Mouse (Mus musculus) lung, embryonic 14.5 days (tissue): ENCODE data around the gene Vmn2r89. TPM values are rescaled to one million over a fixed set of nuclear protein-coding genes. Genes with fewer than 3 reads are reported as not detected.

Experiments used
- ATAC-seq: fragments of 200-750 bp; cut with Nextera tagmentation; 2 replicates; pipeline ENCODE4 v1.8.0; 2017; ENCODE audit warnings: mild to moderate bottlenecking, moderate TSS enrichment, moderate library complexity; ENCODE audit not compliant: insufficient read depth
- DNase-seq: peaks from one replicate; pipeline ENCODE4 v3.0.0-alpha.2; 2015
- H3K27ac ChIP-seq: fragments of 300-500 bp; sonication (generic); 2 replicates; pipeline ENCODE4 v1.5.1; 2014; ENCODE audit warnings: low read depth, mild to moderate bottlenecking, moderate library complexity
- H3K27me3 ChIP-seq: fragments of 300-500 bp; sonication (generic); 2 replicates; pipeline ENCODE4 v1.6.1; 2014; ENCODE audit warnings: low read length, control low read depth; ENCODE audit not compliant: insufficient read depth
- H3K36me3 ChIP-seq: fragments of 300-500 bp; sonication (generic); 2 replicates; pipeline ENCODE4 v1.6.1; 2014; ENCODE audit warnings: control low read depth; ENCODE audit not compliant: insufficient read depth
- H3K4me1 ChIP-seq: fragments of 300-500 bp; sonication (generic); 2 replicates; pipeline ENCODE4 v1.6.1; 2014; ENCODE audit warnings: antibody characterized with exemption, control low read depth; ENCODE audit not compliant: insufficient read depth
- H3K4me2 ChIP-seq: fragments of 300-500 bp; sonication (generic); 2 replicates; pipeline ENCODE4 v1.6.1; 2014; ENCODE audit warnings: mild to moderate bottlenecking
- H3K4me3 ChIP-seq: fragments of 300-500 bp; sonication (generic); 2 replicates; pipeline ENCODE4 v1.5.1; 2014; ENCODE audit warnings: low read depth, low read length
- H3K9ac ChIP-seq: fragments of 300-500 bp; sonication (generic); 2 replicates; pipeline ENCODE4 v1.6.1; 2014
- H3K9me3 ChIP-seq: fragments of 300-500 bp; sonication (generic); 2 replicates; pipeline ENCODE4 v1.6.1; 2016; ENCODE audit warnings: low read depth, low read length, control low read depth
- CTCF ChIP-seq: IDR thresholded peaks from 2 replicates; pipeline ENCODE4 v1.5.1; 2016; ENCODE audit warnings: antibody characterized with exemption, low read depth
- WGBS: fragments of 180-500 bp; shearing (Covaris S2); extraction: QIAGEN DNeasy Blood & Tissue Kit; methylation state at CpG from one replicate; pipeline ENCODE4 v1.1.7; 2014; 5-methylcytosine and 5-hydroxymethylcytosine counted together
- polyA plus RNA-seq: library from polyadenylated mRNA; unstranded; fragments of >200 nt; fragmentation: Nextera tagmentation; extraction: Ambion mirVana; gene quantifications from 2 replicates; pipeline ENCODE4 v1.2.1, GENCODE M21; 2014

Vmn2r89 gene
- polyA plus RNA-seq, 1 experiment from 2014 or later: not detected

DNA sequence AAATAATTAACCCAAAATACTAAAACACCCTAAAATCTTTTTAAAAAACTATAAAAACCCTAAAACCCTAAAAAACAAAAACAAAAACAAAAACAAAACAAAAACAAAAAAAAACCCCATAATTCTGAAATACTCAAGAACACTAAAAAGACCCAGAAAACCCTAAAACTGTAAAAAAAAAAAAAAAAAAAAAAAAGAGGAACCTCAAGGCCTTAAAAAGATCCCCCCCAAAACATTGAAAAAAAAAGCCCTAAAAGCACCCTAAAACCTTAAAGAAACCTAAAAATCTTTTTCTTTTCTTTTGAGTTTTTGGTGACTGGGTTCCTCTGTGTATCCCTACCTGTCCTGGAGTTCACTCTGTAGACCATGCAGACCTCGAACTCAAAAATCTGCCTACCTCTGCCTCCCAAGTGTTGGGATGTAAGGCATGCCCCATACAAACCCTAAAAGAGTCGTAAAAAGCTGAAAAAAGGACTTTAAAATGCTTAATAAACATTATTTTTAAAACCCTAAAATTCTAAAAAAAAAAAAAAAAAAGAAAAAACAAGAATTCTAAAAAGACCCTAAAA, 48.1 kb downstream of the Vmn2r89 start:
- ATAC-seq (no peak), DNase-seq (no peak)
- Histone ChIP-seq H3K9ac (no peak overlapping the region), H3K4me2 (no peak overlapping the region), H3K27me3 (no peaks in the 10 kb centered on the region), H3K9me3 (no peaks in the 10 kb centered on the region), H3K4me1 (no peaks in the 10 kb centered on the region), H3K36me3 (no peaks in the 10 kb centered on the region), H3K4me3 (no peak overlapping the region), H3K27ac (no peak overlapping the region)
- TF ChIP-seq CTCF: no peak
- WGBS: 80% methylated on average over 2 of the region's 2 CpGs

GRCm38 (mm10) chr14:51500461-51500860, 48.8 kb downstream of the Vmn2r89 start:
- no peak overlapping the region for H3K4me2 ChIP-seq
- 85% methylated on average over 4 of the region's 4 CpGs for WGBS
- no peaks in the 10 kb centered on the region for H3K9me3 ChIP-seq
- no peak for ATAC-seq
- DNase-seq: no peak
- H3K36me3 ChIP-seq: no peaks in the 10 kb centered on the region
- no peak overlapping the region for H3K4me3 ChIP-seq
- H3K27ac ChIP-seq: no peak overlapping the region
- no peak overlapping the region for H3K9ac ChIP-seq
- H3K4me1 ChIP-seq: no peaks in the 10 kb centered on the region
- H3K27me3 ChIP-seq: no peaks in the 10 kb centered on the region
- no peak for TF ChIP-seq CTCF

DNA sequence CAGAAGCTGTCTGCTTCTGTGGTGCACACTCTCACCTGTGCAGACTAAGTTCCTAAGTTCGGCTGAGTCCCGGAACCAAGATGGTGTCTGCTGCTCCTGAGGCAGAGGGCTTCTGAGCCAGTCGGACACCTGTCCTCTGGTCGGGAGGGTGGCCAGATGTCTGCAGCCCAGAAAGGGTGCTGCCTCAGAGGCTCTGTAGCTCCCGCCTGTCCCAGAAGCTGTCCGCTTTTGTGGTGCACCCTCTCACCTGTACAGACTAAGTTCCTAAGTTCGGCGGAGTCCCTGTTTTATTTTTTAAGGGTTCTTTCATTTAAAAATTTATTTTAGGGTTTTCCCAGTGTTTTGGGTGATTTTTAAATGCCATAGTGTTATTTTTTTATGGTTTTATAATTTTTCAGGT, 55.8 kb downstream of the Vmn2r89 start:
- no peak for DNase-seq
- no peaks in the 10 kb centered on the region for H3K27me3 ChIP-seq
- no peaks in the 10 kb centered on the region for H3K4me1 ChIP-seq
- no peak overlapping the region for H3K27ac ChIP-seq
- H3K4me2 ChIP-seq: no peak overlapping the region
- no peak overlapping the region for H3K4me3 ChIP-seq
- ATAC-seq: no peak
- 93% methylated on average over 8 of the region's 8 CpGs for WGBS
- no peak for TF ChIP-seq CTCF
- H3K9me3 ChIP-seq: no peaks in the 10 kb centered on the region
- no peaks in the 10 kb centered on the region for H3K36me3 ChIP-seq
- H3K9ac ChIP-seq: no peak overlapping the region

Other genes starting within 250 kb of the Vmn2r89 start
- not detected in 2 replicates for gene Ear14, start 248.5 kb upstream of the Vmn2r89 start, polyA plus RNA-seq
- gene Rnase2a, start 195.7 kb upstream of the Vmn2r89 start, polyA plus RNA-seq: not detected in 2 replicates
- not detected in 2 replicates for gene Gm7247, start 90.1 kb upstream of the Vmn2r89 start, polyA plus RNA-seq
- not detected in 2 replicates for gene Vmn2r88, start 41.0 kb upstream of the Vmn2r89 start, polyA plus RNA-seq
- not detected in 2 replicates for gene Gm5622, start 100.9 kb downstream of the Vmn2r89 start, polyA plus RNA-seq
- gene Gm17175, start 122.2 kb downstream of the Vmn2r89 start, polyA plus RNA-seq: not detected in 2 replicates
- not detected in 2 replicates for gene Gm17174, start 140.3 kb downstream of the Vmn2r89 start, polyA plus RNA-seq
- gene Gm17078, start 159.5 kb downstream of the Vmn2r89 start, polyA plus RNA-seq: not detected in 2 replicates
- not detected in 2 replicates for gene Gm4181, start 183.8 kb downstream of the Vmn2r89 start, polyA plus RNA-seq
- not detected in 2 replicates for gene Gm17079, start 243.6 kb downstream of the Vmn2r89 start, polyA plus RNA-seq